8 mouse cellular contexts compared by ENCODE assay signal in genomic region chr11:103332186-103332889, GRCm38 (mm10). TPM values are rescaled to one million over a fixed set of nuclear protein-coding genes. Genes with fewer than 3 reads are reported as not detected.
DNase-seq lines count a peak whose midpoint lies in the region; ATAC-seq lines count a peak whose summit lies in the region.

No protein-coding gene starts in this region.

- H3K36me3 ChIP-seq in hindbrain, embryonic 12.5 days: no peaks in the 10 kb centered on the region

- 24% methylated on average over 18 of the region's 18 CpGs for WGBS in hindbrain, embryonic 12.5 days

- peak overlapping the region; percentile 40 for H3K4me2 ChIP-seq in hindbrain, embryonic 12.5 days (replicated peaks)

- peak; percentile 59 for ATAC-seq in hindbrain, embryonic 12.5 days (ENCODE audit: low FRiP score)

- H3K4me1 ChIP-seq in hindbrain, embryonic 12.5 days: peaks cover 14% of the 10 kb centered on the region

- peak; percentile 80 for DNase-seq in MN1 (ENCODE audit: low spot score)
- DNase-seq in cerebellum, adult 9-10 months: peak; percentile 94
- DNase-seq in frontal cortex, postnatal 10 days (ENCODE audit: low spot score in 2 of 2): peak; percentile 63 to 77
- peak; percentile 80 to 84 for DNase-seq in layer of hippocampus, postnatal 14 days (ENCODE audit: low spot score in 2 of 2)
- DNase-seq in lung, postnatal 10 days: peak; percentile 95
- peak; percentile 61 for DNase-seq in retina, adult 2 months (ENCODE audit: low read depth, low spot score)
- DNase-seq in thymus, postnatal 36 days: peak; percentile 58 to 60

- H3K27me3 ChIP-seq in hindbrain, embryonic 12.5 days: peaks cover 38% of the 10 kb centered on the region

- no peak overlapping the region for H3K27ac ChIP-seq in hindbrain, embryonic 12.5 days

- H3K9ac ChIP-seq in hindbrain, embryonic 12.5 days: no peak overlapping the region

- no peaks in the 10 kb centered on the region for H3K9me3 ChIP-seq in hindbrain, embryonic 12.5 days (replicated peaks)

- peak overlapping the region; percentile 20 for H3K4me3 ChIP-seq in hindbrain, embryonic 12.5 days

RNA-seq across cellular contexts. Expression of gene Arhgap27, which starts 31.2 kb away (rescaled TPM):
- 5.2 and 5.9 TPM in 2 replicates for polyA plus RNA-seq in hindbrain, embryonic 12.5 days (2016; fragmentation: Nextera tagmentation; extraction: Ambion mirVana)
- total RNA-seq in layer of hippocampus, postnatal 14 days (2021): 10 to 100 TPM in 1 of 2 experiments, 1 to 10 TPM in 1; 9.8 to 10.1 TPM
